Mouse (Mus musculus): ENCODE measurements around the gene Itpr3. TPM values are rescaled to one million over a fixed set of nuclear protein-coding genes. Genes with fewer than 3 reads are reported as not detected.
A peak's percentile ranks its signal among the peaks of the same experiment; 100 is the strongest.

The Itpr3 gene
- 1 to 10 TPM; 1.9 to 2.1 TPM for total RNA-seq (2021)
- long read RNA-seq, experiment 1, result 0 reads
- long read RNA-seq, experiment 2, result 0 reads

DNA sequence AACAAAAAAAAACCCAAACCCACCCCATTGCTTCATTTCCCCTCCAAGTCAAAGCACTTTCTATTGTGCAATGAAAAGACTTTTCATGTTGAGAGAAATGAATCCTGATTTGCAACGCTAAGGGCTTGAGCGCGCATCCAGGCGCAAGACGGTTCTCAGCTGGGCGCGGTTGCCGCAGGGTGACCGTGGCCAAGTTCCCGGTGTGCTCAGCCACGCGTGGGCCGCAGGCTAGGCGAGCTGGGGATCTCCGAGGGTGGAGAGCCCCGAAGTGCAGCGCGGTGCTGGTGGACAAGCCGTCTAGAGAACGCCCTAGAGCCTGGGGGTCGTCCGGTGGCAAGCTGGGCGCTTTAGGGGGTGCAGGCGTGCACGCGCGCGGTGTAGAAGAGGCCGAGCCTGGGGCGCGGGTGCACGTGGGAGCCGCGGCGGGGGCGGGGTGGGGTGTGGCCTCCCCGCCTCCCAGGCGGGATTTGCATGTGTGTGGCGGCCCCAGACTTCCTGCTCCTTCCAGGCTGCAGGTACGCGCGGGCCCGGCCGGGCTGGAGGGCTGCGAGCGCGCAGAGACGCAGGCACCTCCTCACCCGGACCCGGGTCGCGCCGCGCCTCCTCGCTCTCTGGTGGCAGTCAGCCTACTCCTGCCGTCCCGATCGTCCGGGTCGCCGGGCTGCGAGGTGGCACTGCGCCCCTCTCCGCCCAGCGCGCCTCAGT is at the start of gene Itpr3:
TSS of gene Itpr3 (plus strand) at position 493 of the 705 bp plus-strand sequence.
- Histone ChIP-seq H3K4me3 (peak within 1 kb of the TSS; percentile 79), H3K27ac (peak within 1 kb of the TSS; percentile 86)
- intact Hi-C loops (cut with DNase I), result no loop called here
- TF ChIP-seq CTCF (IDR thresholded peaks at IDR 0.05), result no peak
- DNase-seq, result peak; percentile 79

- intact Hi-C loops (cut with DNase I), result no loop called here
- Histone ChIP-seq H3K27ac (no peak overlapping the region), H3K4me3 (no peak overlapping the region)
- TF ChIP-seq CTCF (IDR thresholded peaks at IDR 0.05), result no peak
- DNase-seq, result no peak
Measured at GRCm38 (mm10) chr17:27008277-27008676, 48.8 kb upstream of the Itpr3 start.

- Histone ChIP-seq H3K27ac (no peak overlapping the region), H3K4me3 (no peak overlapping the region)
- no peak for DNase-seq
- intact Hi-C loops (cut with DNase I), result no loop called here
- TF ChIP-seq CTCF (IDR thresholded peaks at IDR 0.05), result no peak
Measured at GRCm38 (mm10) chr17:27011167-27011566, 45.9 kb upstream of the Itpr3 start.

DNA sequence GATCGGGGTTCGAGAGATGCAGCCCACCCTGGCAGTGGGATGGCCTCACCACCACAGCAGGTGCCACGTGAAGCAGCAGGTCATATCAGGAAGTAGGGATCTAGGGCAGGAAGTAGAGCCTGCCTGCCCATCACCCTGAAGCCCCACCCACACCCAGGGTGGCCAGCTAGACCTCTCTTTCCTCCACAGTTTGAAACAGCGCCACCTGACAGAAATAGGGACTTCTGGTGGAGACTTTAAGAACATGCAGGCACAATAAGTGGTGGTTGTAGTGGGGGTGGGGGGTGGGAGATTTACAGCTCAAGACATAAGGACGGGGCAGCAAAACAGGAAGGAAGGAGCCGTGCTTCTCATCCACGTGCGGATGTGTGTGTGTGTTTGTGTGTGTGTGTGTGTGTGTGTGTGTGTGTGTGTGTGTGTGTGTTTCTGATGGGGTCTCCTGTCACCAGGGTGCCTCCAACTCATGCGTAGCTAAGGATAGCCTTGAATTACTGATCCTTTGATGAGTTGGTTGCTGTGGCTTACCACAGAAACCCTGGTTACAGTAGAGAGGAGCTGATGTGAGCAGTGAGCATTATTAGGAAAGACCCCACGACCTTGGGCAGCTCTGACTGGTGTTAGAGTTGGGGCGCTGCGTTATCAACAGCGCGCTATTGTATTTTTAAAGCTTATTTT is 45.0 kb upstream of the Itpr3 start:
- no peak for TF ChIP-seq CTCF (IDR thresholded peaks at IDR 0.05)
- intact Hi-C loops (cut with DNase I), result no loop called here

GRCm38 (mm10) chr17:27012909-27013308 is 44.2 kb upstream of the Itpr3 start:
- no peak for DNase-seq
- H3K4me3 ChIP-seq, result no peak overlapping the region
- no peak overlapping the region for H3K27ac ChIP-seq
- intact Hi-C loops (cut with DNase I), result no loop called here
- no peak for TF ChIP-seq CTCF (IDR thresholded peaks at IDR 0.05)

More for the DNA sequence above, 45.0 kb upstream of the Itpr3 start:
- no peak overlapping the region for H3K27ac ChIP-seq
- DNase-seq, result no peak
- H3K4me3 ChIP-seq, result no peak overlapping the region

- Histone ChIP-seq H3K27ac (peak overlapping the region; percentile 95), H3K4me3 (peak overlapping the region; percentile 89)
- TF ChIP-seq CTCF (IDR thresholded peaks at IDR 0.05), result no peak
- intact Hi-C loops (cut with DNase I), result loop anchor here (5.0 kb wide), 1 partner anchor 101 kb away; the partner anchor contains the start of gene Kifc5b
- DNase-seq, result peak; percentile 92
Measured at GRCm38 (mm10) chr17:27017564-27018499, 39.3 kb upstream of the Itpr3 start.

- no peak for DNase-seq
- H3K27ac ChIP-seq, result peak overlapping the region; percentile 95
- no peak for TF ChIP-seq CTCF (IDR thresholded peaks at IDR 0.05)
- intact Hi-C loops (cut with DNase I), result loop anchor here (5.0 kb wide), 1 partner anchor 101 kb away; the partner anchor contains the start of gene Kifc5b
- H3K4me3 ChIP-seq, result peak overlapping the region; percentile 89
Measured at GRCm38 (mm10) chr17:27018555-27019196, 38.4 kb upstream of the Itpr3 start.

- no peak for DNase-seq
- H3K27ac ChIP-seq, result no peak overlapping the region
- intact Hi-C loops (cut with DNase I), result no loop called here
Measured at GRCm38 (mm10) chr17:27021076-27021475, 36.0 kb upstream of the Itpr3 start.

DNA sequence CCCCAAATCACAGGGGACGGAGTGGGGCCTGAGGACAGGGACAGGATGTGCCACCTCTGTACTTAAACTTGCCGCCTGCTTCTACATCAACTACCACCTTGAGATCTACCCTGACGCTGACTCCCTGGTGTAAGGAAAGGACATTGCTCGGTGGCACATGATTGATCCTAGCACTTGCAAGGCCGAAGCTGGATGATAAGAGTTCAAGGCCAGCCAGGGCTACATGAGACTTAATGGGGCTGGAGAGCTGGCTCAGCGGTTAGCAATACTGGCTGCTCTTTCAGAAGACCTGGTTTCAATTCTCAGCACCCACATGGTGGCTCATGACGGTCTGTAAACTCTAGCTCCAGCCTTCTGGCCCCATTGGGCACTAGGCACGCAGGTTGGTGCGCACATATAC is 35.4 kb upstream of the Itpr3 start:
- DNase-seq, result no peak
- TF ChIP-seq CTCF (IDR thresholded peaks at IDR 0.05), result no peak
- intact Hi-C loops (cut with DNase I), result no loop called here
- no peak overlapping the region for H3K4me3 ChIP-seq
- H3K27ac ChIP-seq, result no peak overlapping the region

More at GRCm38 (mm10) chr17:27021076-27021475, 36.0 kb upstream of the Itpr3 start:
- H3K4me3 ChIP-seq, result no peak overlapping the region
- no peak for TF ChIP-seq CTCF (IDR thresholded peaks at IDR 0.05)

DNA sequence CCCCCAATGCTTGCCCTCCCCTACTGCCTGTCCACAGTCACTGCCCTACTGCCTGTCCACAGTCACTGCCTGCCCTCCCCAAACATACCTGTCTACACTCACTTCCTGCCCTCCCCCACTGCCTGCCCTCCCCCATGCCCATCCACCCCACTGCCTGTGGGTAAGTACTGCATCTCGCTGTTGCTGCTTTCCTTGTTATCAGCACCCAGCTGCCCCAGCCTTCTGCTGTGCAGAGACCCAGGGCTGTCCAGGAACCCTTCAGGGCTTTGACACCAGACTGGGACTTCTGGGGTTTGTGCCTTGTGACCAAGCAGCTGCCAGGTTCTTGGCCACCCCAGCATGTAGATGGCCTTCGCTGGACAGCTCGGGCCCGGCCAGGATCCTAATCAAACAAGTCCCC is 33.8 kb upstream of the Itpr3 start:
- Histone ChIP-seq H3K27ac (no peak overlapping the region), H3K4me3 (no peak overlapping the region)
- no peak for TF ChIP-seq CTCF (IDR thresholded peaks at IDR 0.05)
- DNase-seq, result no peak
- intact Hi-C loops (cut with DNase I), result no loop called here

DNA sequence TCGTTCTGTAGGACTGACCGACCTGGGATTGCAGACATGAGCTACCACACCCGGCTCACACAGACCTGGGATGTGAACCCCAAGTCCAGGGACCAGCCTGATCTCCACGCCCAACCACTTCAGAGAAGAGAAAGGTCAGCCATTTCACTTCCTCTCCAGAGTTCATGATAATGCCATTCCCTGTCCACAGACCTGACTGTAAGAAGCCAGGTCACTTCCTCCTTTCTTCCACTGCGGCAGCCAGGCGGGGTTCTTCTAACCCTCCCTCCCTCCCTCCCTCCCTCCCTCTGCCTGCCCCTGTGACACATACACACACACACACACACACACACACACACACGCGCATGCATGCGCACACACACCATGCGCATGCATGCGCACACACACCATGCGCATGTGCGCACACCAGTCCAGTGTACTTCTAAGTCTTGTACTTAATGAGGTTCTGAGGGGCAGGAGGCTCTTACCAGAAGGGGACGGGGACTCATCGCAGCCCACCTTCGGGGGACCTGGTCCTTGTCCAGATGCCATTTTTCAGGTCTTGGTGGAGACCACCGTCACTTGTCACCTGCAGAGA is 31.7 kb upstream of the Itpr3 start:
- no peak for DNase-seq
- TF ChIP-seq CTCF (IDR thresholded peaks at IDR 0.05), result no peak
- intact Hi-C loops (cut with DNase I), result loop anchor here (5.0 kb wide), 2 partner anchors 93 to 162 kb away; partner anchors contain the start of gene Phf1
- H3K4me3 ChIP-seq, result no peak overlapping the region
- H3K27ac ChIP-seq, result no peak overlapping the region

All from gastrocnemius, adult 2 months (tissue).